Mouse (Mus musculus) thymus, adult 2 months (tissue): ENCODE data around the gene Ptges2.

Experiments
- CTCF ChIP-seq: fragments of 200-500 bp; IDR thresholded peaks from 2 replicates; pipeline ENCODE4 v1.5.1; 2012; ENCODE audit warnings: mild to moderate bottlenecking, control low read depth, low read length, moderate library complexity, borderline replicate concordance; ENCODE audit not compliant: control insufficient read depth, poor library complexity, insufficient read depth; ENCODE audit errors: extremely low read depth
- POLR2A ChIP-seq: fragments of 200-500 bp; IDR thresholded peaks from 2 replicates; pipeline ENCODE4 v1.6.1; 2012; ENCODE audit warnings: mild to moderate bottlenecking, low read length, control low read depth, moderate library complexity; ENCODE audit not compliant: control insufficient read depth, poor library complexity, insufficient read depth; ENCODE audit errors: extremely low read depth

DNA sequence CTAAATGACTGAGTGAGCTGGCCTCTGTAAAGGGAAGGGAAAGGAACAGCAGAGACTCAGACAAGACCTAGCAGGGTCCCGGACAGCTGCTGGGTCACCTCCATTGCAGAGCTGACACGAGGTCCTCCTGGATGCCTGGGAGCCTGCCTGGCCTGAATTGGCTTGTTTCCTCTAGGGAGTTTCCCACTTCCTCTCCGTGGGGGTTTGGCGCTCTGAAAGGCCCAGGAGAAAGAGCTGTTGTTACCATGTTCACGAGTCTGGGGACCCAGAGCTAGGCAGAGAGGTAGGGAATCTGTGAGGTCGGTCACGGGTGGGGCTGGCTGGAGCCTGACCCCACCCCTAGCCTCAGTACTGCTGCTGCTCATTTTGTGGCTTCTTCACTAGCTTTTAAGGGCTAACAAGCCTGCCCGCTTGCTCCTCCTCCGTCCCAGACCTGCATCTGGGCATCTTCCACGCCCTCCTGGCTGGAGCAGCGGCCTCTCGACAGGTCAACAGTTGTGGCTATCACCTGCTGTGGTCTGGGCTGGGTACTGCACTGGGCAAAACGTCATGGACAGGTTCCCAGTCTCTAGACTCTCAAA lies 45.1 kb upstream of the Ptges2 start:
- TF ChIP-seq CTCF (no peak), POLR2A (no peak)
